Mouse (Mus musculus): ENCODE measurements around the gene Bag5. TPM values are rescaled to one million over a fixed set of nuclear protein-coding genes. Genes with fewer than 3 reads are reported as not detected.
A peak's percentile ranks its signal among the peaks of the same experiment; 100 is the strongest.

Bag5 gene
- polyA plus RNA-seq, 1 experiment from 2014 or later: 67.9 TPM

DNA sequence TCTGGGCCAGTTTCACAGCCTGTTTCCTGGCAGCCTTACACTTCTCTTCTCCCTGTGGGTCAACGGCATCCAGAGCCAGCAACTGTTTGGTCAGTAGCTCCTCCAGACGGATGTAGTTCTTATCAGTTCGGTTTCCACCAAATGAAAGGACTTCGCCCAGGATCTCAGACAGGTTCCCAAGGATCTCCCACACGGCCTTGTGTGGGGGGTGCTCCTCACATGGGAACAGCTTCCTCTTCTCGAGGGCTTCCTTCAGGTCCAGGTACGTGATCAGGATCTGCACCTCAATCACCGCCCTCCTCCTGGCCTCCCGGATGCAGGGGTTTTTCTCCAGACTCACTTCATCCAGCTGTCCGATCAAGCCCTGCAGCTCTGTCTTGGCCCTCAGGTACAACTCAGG lies 3.0 kb downstream of the Bag5 start:
- WGBS: 94% methylated on average over 10 of the region's 10 CpGs
- Histone ChIP-seq H3K4me2 (no peak overlapping the region), H3K9me3 (no peaks in the 10 kb centered on the region), H3K36me3 (peaks cover 45% of the 10 kb centered on the region), H3K27ac (no peak overlapping the region), H3K4me3 (no peak overlapping the region), H3K27me3 (no peaks in the 10 kb centered on the region), H3K9ac (no peak overlapping the region), H3K4me1 (replicated peaks) (peaks cover 30% of the 10 kb centered on the region)
- ATAC-seq (ENCODE audit: low FRiP score): no peak

GRCm38 (mm10) chr12:111708181-111708580 lies 4.9 kb downstream of the Bag5 start:
- no peak overlapping the region for H3K4me3 ChIP-seq

DNA sequence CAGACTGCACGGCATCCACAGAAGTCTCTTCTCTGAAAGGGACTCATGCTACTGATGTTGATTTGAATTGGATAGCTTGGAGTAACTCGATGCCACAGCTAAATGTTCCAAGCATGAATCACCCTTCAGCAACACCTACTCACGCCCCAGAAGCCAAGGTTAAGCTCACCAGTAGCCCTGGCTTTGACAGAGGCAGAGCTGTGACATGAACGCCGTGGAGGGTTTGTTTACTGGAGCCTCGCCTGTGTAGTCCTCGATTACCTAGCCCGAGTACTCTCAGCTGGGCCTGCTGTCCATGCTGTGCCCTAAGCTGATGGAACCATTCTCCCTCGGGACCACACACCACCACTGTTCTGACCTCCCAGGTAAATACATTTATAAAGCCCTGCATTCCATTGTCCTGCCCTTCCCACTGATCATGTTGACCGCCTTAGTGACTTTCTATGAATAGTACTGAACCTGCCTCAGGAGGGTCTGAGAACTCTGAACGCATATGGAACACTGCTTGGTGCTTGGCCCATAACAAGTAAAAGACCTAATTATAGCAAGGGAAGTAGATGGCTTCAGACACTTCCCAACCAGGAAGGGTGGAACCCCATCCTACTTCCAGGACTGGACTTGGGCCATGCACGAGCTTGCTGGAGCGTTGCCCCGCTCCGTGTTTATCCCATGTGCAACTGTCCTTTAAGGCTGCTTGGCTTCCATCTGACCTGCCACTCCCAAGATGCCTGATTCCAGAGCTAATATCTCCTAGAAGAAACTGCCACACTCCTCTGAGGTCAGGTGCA lies 7.7 kb downstream of the Bag5 start:
- H3K27ac ChIP-seq: peak overlapping the region; percentile 67
- no peaks in the 10 kb centered on the region for H3K27me3 ChIP-seq
- H3K4me2 ChIP-seq: no peak overlapping the region
- no peak for ATAC-seq (ENCODE audit: low FRiP score)
- H3K36me3 ChIP-seq: peaks cover 35% of the 10 kb centered on the region
- 79% methylated on average over 15 of the region's 15 CpGs for WGBS
- peaks cover 10% of the 10 kb centered on the region for H3K4me1 ChIP-seq (replicated peaks)
- H3K9ac ChIP-seq: 0 out of 2 replicates have a peak overlapping the region, but pooled peaks have one; percentile 15
- H3K4me3 ChIP-seq: no peak overlapping the region
- H3K9me3 ChIP-seq: no peaks in the 10 kb centered on the region

More at GRCm38 (mm10) chr12:111708181-111708580, 4.9 kb downstream of the Bag5 start:
- Histone ChIP-seq H3K27ac (no peak overlapping the region), H3K4me2 (no peak overlapping the region), H3K36me3 (peaks cover 45% of the 10 kb centered on the region), H3K9me3 (no peaks in the 10 kb centered on the region), H3K4me1 (replicated peaks) (peaks cover 24% of the 10 kb centered on the region), H3K27me3 (no peaks in the 10 kb centered on the region), H3K9ac (no peak overlapping the region)
- 84% methylated on average over 4 of the region's 4 CpGs for whole genome bisulfite sequencing
- ATAC-seq (ENCODE audit: low FRiP score): no peak

GRCm38 (mm10) chr12:111704609-111705008 lies 8.4 kb downstream of the Bag5 start:
- peak overlapping the region; percentile 67 for H3K27ac ChIP-seq
- no peaks in the 10 kb centered on the region for H3K9me3 ChIP-seq
- no peaks in the 10 kb centered on the region for H3K27me3 ChIP-seq
- peaks cover 27% of the 10 kb centered on the region for H3K36me3 ChIP-seq
- H3K4me2 ChIP-seq: no peak overlapping the region
- H3K9ac ChIP-seq: 0 out of 2 replicates have a peak overlapping the region, but pooled peaks have one; percentile 15
- H3K4me1 ChIP-seq (replicated peaks): peaks cover 10% of the 10 kb centered on the region
- WGBS: 52% methylated on average over 9 of the region's 9 CpGs
- no peak overlapping the region for H3K4me3 ChIP-seq
- peak; percentile 36; the same call in 1 of the 2 replicates for ATAC-seq (ENCODE audit: low FRiP score)

GRCm38 (mm10) chr12:111703301-111703700 lies 9.8 kb downstream of the Bag5 start:
- no peak overlapping the region for H3K27ac ChIP-seq
- H3K4me1 ChIP-seq (replicated peaks): peaks cover 14% of the 10 kb centered on the region
- no peak overlapping the region for H3K9ac ChIP-seq
- H3K27me3 ChIP-seq: no peaks in the 10 kb centered on the region
- no peak overlapping the region for H3K4me2 ChIP-seq
- no peaks in the 10 kb centered on the region for H3K9me3 ChIP-seq
- WGBS: 83% methylated on average over 3 of the region's 3 CpGs
- H3K36me3 ChIP-seq: peaks cover 15% of the 10 kb centered on the region
- no peak overlapping the region for H3K4me3 ChIP-seq
- ATAC-seq (ENCODE audit: low FRiP score): no peak

DNA sequence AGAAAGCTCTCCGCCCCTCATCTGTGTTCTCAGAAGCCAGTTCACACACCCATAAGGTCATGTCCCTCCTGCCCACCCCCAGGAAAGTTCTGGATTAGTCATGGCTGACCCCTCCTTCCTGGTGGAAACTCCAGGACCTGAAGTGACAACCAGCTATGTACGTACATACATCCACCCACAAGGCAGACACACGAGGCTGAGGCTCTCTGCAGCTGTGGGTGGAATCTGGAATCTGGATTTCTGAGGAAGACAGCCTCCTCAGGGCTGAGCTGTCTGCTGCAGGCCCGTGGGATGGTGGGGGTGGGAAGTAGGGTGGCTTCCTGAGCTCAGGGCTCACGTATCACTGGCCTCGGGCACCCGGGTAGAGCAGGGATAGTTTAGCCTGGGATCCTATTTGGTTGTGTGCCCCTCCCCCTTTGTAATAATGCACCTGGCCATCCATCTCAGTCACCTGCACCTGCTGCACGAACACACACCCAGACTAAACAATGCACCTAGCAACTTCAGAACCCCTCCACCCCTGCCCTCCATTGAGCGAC lies 12.1 kb downstream of the Bag5 start:
- Histone ChIP-seq H3K4me1 (replicated peaks) (peaks cover 17% of the 10 kb centered on the region), H3K9me3 (no peaks in the 10 kb centered on the region), H3K27me3 (no peaks in the 10 kb centered on the region), H3K27ac (no peak overlapping the region), H3K9ac (peak overlapping the region; percentile 10; the same call in 1 of the 2 replicates), H3K36me3 (peaks cover 2% of the 10 kb centered on the region; the same call in 1 of the 2 replicates), H3K4me2 (no peak overlapping the region), H3K4me3 (no peak overlapping the region)
- WGBS: 72% methylated on average over 9 of the region's 9 CpGs
- no peak for ATAC-seq (ENCODE audit: low FRiP score)

DNA sequence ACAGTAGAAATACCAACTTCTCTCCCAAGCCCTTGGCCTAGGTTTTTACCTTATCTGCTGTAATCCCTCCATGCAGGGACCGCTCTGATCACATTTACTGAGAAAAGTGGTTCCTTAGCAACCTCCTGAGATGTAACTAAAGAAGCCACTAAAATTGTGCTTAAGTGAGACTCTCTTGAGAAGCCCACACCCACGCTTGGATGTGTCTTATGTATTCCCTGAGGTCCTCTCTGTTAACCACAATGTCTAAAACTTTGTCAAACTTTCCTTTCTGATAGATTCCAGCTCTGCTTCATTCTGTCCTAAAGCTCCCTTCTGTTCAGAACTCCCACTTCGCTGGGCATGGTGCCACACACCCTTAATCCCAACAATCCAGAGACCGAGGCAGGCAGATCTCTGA lies 13.5 kb downstream of the Bag5 start:
- ATAC-seq (ENCODE audit: low FRiP score): no peak

GRCm38 (mm10) chr12:111698346-111698913 lies 14.6 kb downstream of the Bag5 start:
- H3K9ac ChIP-seq: peak overlapping the region; percentile 53; the same call in 1 of the 2 replicates
- H3K36me3 ChIP-seq: no peaks in the 10 kb centered on the region
- no peak for ATAC-seq (ENCODE audit: low FRiP score)
- 58% methylated on average over 6 of the region's 6 CpGs for WGBS
- H3K4me2 ChIP-seq: no peak overlapping the region
- peaks cover 32% of the 10 kb centered on the region for H3K4me1 ChIP-seq (replicated peaks)
- H3K27ac ChIP-seq: no peak overlapping the region; the same call in 1 of the 2 replicates
- no peaks in the 10 kb centered on the region for H3K27me3 ChIP-seq
- no peak overlapping the region for H3K4me3 ChIP-seq
- no peaks in the 10 kb centered on the region for H3K9me3 ChIP-seq

More for the DNA sequence above, 13.5 kb downstream of the Bag5 start:
- Histone ChIP-seq H3K27ac (no peak overlapping the region), H3K9ac (no peak overlapping the region), H3K27me3 (no peaks in the 10 kb centered on the region), H3K4me3 (no peak overlapping the region), H3K4me2 (no peak overlapping the region), H3K36me3 (no peaks in the 10 kb centered on the region), H3K9me3 (no peaks in the 10 kb centered on the region), H3K4me1 (replicated peaks) (peaks cover 24% of the 10 kb centered on the region)
- WGBS: 89% methylated on average over 4 of the region's 4 CpGs

DNA sequence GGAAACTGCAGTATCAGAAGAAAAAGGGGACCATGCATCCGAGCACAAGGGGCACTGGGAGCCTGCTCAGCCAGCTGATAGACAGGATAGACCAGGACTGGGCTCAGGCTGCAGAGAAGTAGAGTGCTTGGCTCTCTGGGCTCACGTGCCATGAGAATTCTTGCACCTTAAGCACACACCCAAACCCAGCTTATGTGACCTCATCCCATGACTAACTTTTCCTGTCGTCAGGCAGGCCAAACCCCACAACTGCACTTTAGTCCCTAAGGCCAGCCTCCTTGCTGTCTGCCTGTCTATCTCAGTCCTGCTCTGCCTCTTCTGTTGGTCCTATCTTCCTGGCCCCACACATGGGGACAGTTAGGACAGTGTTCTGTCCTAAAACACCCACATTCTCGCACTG lies 15.3 kb downstream of the Bag5 start:
- Histone ChIP-seq H3K27ac (no peak overlapping the region), H3K27me3 (no peaks in the 10 kb centered on the region), H3K9ac (no peak overlapping the region), H3K4me2 (no peak overlapping the region), H3K4me3 (no peak overlapping the region), H3K9me3 (no peaks in the 10 kb centered on the region), H3K4me1 (replicated peaks) (peaks cover 40% of the 10 kb centered on the region), H3K36me3 (no peaks in the 10 kb centered on the region)
- ATAC-seq (ENCODE audit: low FRiP score): no peak
- 62% methylated on average over 4 of the region's 4 CpGs for WGBS

GRCm38 (mm10) chr12:111696239-111696638 lies 16.8 kb downstream of the Bag5 start:
- Histone ChIP-seq H3K27me3 (no peaks in the 10 kb centered on the region), H3K4me3 (no peak overlapping the region), H3K4me2 (no peak overlapping the region), H3K27ac (peak overlapping the region; percentile 93), H3K9ac (peak overlapping the region; percentile 60; the same call in 1 of the 2 replicates), H3K36me3 (no peaks in the 10 kb centered on the region), H3K9me3 (no peaks in the 10 kb centered on the region), H3K4me1 (replicated peaks) (peaks cover 54% of the 10 kb centered on the region)
- WGBS: 19% methylated on average over 6 of the region's 6 CpGs
- ATAC-seq (ENCODE audit: low FRiP score): no peak

DNA sequence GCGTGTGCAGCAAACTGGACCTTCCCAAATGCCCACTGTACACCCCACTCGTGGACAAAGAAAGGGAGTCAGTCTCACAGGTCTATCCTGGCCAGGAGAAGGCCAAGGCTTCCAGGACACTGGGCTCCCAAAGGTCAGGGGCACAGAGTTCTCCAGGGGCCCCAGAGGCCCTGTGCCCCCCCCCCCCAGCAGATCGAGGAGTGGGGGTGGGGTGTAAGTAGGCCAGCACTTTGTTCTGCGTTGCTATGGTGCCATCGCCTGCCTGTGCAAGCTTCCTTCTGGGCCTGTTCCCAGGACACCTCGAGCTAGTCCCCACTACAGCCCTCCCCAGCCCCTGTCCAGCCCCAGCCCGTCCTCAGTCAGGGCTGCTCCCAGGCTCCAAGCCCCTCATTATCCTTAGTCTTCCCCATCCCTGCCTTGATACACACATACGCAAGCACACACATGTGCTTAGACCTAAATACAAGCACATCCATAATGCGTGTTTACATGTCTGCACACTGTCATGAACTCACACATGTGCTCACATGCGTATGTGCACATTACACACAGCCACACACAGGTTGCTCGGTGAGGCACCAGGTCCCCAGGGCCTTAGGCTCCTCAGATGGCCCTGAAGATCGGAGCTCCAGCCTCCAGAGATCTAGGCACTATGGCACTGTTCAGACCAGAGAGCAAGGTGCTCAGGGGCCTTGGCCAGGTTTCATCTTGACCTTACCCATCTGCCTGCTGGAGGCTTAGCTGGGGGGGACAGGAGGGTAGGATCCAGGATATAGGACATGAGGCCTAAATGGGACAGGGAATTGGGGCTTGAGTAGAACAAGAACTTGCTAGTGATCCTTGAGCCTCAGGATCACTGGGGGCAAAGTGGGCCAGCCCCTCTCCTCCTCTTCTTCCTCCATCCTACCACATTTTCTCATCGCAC lies 17.9 kb downstream of the Bag5 start:
- peak; percentile 55 for ATAC-seq (ENCODE audit: low FRiP score)
- peak overlapping the region; percentile 60; the same call in 1 of the 2 replicates for H3K9ac ChIP-seq
- peak overlapping the region; percentile 31 for H3K4me2 ChIP-seq

More for the DNA sequence above, 17.9 kb downstream of the Bag5 start:
- no peaks in the 10 kb centered on the region for H3K36me3 ChIP-seq
- H3K4me3 ChIP-seq: no peak overlapping the region
- peaks cover 64% of the 10 kb centered on the region for H3K4me1 ChIP-seq (replicated peaks)
- WGBS: 23% methylated on average over 13 of the region's 13 CpGs
- peak overlapping the region; percentile 93 for H3K27ac ChIP-seq
- no peaks in the 10 kb centered on the region for H3K27me3 ChIP-seq
- H3K9me3 ChIP-seq: no peaks in the 10 kb centered on the region
